Mouse (Mus musculus) heart, postnatal 4 days (tissue): ENCODE measurements at regions not wholly inside any gene's neighbourhood (a gene's known extent, or its start where the extent isn't known, plus 50 kb on each side); places are given as distances from the start of the nearest gene placed in this dataset.

Source experiments
- DNase-seq: peaks from one replicate; pipeline ENCODE4 v3.0.0; 2021

DNA sequence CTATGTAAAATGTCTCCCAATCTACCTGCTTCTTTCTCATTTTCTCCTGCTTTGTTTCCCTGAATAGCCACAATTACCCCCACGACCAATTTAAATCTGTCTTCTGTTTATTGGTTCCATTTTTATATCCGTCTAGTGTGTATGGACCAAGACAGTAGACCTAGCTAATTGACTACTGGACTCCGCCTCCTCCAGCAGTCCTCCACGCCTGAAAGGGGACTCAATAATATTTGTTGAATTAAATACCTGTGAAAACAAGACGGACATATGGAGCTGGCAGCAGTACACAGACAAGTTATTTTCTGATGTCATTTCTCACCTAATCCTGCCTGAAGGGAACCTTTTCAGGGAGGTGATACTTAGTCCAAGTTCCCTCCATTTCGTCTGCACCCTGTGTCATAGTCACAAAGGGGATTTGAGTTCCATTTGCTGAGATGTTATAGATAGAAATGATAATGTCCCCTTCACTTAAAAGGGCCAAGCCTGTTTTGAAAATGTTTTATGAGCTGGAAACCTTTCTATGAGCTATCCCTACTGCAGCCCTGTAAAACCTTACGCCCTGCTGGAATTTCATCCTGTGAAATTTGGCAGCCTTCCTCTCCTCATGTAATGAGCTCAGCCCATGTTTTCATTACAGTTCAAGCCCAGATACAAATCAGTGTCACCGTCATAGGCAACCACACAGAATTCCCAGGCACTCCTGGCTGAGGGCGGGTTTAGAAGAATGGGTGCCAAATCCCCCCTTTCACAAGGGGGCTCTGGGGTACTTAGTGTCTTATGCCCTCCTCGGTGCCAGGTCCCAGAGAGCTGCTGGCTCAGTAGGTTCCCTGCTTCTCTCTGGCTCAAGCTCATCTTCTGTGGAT, 391.1 kb upstream of the Id4 start:
- DNase-seq = peak; percentile 14

DNA sequence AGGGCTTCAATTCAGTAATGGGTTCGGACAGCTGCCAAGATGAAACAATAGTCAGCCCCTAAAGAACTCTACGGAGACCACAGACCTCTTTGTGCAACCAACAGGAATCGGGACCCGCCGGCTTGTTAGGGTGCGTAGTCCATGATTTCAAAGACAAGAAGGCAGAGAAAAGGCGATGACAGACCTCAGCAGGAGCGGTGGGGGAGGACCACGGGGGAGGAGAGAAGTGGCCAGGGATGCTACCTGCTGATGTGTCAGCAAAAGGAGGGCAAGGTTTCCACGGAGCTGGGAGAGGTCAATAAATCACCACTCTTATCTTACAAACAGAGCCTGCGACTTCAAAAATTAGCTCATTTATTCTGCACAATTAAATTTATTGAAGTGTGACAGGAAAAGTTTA, 388.4 kb upstream of the Id4 start:
- DNase-seq = no peak

GRCm38 (mm10) chr13:47892569-47892968, 368.5 kb upstream of the Id4 start:
- DNase-seq = no peak

DNA sequence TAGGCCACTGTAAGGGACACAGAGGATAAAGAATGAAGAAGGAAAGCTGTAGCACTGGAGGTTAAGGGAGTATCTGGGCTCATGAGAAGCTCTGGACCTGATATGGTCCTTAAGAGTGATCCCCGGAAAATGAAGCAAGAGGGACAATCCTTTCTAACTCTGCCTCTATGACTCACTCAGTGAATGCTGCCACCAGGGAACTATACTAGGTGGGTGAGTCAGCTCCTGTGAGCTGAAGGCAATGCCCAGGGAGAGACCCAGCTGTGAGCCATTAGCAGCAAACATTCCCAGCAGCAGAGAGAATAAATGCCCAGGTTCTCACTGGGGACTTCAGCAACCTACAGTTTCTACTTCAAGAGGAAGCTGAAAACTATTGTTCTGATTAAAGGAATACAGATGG, 366.7 kb upstream of the Id4 start:
- DNase-seq = no peak

GRCm38 (mm10) chr13:47895256-47895655, 365.8 kb upstream of the Id4 start:
- DNase-seq = no peak

- no peak for DNase-seq
Observed at GRCm38 (mm10) chr13:47896646-47897045, 364.4 kb upstream of the Id4 start.

DNA sequence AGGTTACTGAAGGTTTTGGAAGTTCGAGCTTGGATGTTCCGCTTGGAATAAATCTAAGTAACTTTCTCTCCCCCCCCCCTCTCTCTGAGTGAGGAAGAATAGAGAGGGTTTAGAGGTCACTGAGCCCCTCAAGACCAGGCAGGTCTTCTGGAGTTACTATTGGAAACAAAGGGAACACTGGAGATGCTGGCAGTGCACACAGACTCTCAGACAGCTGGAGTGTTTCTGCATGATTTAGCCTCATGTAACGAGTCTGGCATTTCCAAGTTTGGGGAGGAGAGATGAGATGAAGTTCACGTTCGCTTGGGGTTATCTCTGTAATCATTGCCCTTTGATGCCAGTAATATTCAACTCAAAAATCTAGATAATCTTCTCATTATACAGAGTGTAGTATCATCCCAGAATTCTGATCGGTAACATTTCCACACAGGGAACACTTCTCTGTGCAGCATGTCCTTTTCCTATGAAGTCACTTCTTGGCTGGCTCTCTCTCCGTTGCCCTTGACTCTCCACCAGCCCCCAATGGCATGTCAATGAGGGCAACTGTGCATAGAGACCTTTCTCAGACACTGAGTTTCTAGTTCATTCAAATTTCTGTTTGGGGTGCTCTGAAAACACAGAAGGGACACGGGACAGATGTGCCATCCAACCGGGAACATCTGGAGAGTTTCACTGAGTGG, 351.0 kb upstream of the Id4 start:
- no peak for DNase-seq

- DNase-seq = no peak
Observed at GRCm38 (mm10) chr13:47910531-47910910, 350.5 kb upstream of the Id4 start.

GRCm38 (mm10) chr13:47916456-47916855, 344.6 kb upstream of the Id4 start:
- peak; percentile 64 for DNase-seq

DNA sequence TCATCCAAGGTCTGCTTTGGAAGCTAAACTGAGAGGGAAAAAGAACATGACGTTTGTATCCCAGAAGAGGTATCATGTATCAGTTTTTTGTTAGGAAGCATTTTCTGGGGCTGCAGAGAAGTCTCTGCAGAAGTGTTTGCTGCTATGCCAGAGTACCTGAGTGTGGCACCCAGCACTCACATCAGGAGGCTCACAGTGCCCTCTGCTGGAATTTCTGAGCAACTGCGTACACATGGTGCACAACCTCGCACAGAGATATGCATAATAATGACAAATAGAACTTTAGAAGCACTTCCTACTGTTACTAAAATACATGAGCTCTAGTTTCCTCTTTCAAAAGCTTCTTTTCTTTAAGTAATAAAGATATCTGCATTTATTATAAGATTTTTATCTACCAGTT, 343.7 kb upstream of the Id4 start:
- DNase-seq = no peak

GRCm38 (mm10) chr13:47921044-47921443, 340.0 kb upstream of the Id4 start:
- DNase-seq = no peak

DNA sequence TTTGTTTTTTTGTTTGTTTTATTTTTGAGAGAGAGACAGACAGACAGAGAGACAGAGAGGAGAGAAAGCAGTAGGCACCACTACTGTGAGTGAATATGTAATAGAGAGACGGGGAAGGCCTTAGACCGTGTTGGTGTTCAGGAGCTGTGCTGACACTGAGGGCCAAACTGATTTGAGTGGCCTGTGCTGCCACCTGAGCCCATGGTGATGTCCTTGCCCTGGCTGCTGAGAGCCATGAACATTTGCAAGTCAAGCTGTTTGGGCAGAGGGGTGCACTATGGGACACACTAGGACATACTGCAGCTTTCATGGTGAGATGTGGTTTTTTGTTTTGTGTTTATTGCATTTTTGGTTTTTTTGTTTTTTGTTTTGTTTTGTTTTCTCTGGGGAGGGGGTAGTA, 320.3 kb upstream of the Id4 start:
- DNase-seq = no peak

- peak; percentile 11 for DNase-seq
Observed at GRCm38 (mm10) chr13:47942368-47942787, 318.6 kb upstream of the Id4 start.

GRCm38 (mm10) chr13:47943645-47944044, 317.4 kb upstream of the Id4 start:
- DNase-seq = no peak

DNA sequence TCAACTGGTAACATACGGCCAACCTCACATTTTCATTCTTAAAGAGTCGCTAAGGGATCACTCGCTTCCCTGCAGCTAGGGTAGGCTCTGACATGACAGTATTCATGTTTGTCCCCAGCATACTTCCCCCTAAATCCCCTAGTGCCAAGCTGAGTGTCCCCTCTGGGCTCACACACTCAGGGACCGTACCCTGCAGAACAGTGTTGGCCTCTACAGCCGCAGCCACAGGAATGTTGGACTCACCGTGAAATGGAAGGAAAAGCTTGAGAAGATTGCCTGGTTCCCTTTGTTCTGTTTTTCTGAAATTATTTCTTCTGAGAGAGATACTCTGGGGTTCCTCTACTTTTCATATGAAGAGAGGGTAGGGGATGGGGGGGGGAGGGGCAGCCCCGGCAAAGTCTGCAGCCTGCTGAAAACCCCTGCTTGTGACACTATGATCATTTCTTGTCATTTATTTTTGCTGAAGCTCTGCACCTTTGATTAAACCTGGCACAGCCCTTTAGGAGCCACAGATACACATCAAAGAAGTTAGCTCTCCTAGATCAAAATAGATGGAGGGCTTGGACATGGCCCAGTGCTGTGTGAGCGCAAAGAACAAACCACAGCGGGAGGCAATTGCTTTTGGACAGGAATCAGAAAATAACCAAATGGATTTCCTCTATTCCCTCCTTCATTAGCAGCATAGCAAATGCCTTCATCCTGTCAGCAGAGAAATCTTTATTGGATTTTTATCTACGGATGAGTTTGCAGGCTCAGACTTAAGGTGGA, 312.7 kb upstream of the Id4 start:
- no peak for DNase-seq

- no peak for DNase-seq
Observed at GRCm38 (mm10) chr13:47950456-47950855, 310.6 kb upstream of the Id4 start.

DNA sequence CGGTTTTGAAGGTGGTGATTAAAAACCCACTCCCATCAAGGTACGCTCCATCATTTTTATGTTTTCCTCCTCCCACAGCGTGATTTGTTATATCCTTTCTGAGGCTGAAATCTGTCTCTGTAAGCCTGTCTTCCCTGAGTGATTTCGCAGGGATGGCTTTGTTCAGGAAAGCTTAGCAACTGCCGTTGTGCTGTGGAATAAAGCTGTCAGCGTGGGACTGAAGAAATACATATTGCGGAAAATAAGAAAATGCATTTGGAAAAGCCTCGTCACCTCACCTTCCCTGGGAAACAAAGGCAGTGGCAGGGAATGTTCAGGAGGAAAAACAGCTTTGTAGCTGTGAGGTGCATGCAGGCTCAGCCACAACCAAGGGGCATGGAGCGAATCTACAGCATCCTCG, 310.0 kb upstream of the Id4 start:
- DNase-seq = no peak

DNA sequence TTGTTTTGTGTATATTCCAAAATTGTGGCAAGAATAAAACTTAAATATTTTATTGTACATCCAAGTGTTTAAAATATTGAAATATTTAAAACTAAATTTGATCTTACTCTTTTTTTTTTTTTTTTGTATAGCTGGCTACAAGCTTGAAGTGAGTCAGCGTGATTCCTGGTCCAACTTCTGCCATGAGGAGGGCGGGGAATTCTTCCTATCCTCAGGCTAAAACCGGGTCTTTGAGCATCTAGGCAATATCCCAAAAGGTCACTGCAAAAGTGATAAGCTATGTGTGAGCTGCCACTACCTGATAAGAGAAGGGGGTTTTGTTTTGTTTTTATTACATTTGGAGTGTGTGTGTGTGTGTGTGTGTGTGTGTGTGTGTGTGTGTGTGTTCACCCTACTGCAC, 308.1 kb upstream of the Id4 start:
- DNase-seq = no peak

GRCm38 (mm10) chr13:47953776-47954175, 307.3 kb upstream of the Id4 start:
- no peak for DNase-seq

DNA sequence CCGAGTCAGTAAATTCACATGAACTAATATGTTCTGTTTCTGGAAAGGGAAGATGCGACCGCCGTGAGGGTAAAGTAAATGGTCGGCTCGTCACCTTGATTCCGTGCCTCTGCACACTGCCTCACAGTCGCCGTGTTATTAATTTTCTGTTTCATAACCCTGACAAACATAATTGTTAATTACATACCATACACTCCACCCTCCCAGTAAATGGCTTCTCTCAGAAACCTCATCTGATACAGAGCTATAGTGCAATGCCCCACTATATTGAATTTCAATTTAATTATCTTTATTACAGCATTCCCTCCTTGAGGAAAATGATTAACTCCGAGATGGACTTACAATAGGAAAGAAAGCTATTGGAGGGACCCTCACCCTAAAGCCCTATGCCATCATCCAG, 305.5 kb upstream of the Id4 start:
- no peak for DNase-seq

GRCm38 (mm10) chr13:47957662-47958061, 303.4 kb upstream of the Id4 start:
- DNase-seq = no peak

DNA sequence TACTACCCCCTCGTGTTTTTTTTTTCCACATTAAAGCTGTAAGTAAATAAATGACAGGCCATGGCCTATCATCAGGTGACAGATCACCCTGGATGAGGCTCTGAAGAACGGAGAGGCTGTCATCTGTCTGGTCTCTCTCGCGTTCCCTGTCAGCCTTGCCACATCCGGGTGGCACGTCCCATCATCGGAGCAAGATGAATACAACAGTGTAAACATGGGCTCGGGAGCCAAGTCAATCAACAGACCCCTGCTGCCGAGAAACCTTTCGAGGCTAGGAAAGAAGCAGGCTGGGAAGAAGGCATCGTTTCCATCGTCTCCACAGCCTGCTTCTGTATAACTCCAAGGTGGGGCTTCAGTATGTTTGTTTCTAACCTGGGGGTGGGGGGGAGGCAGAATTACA, 286.8 kb upstream of the Id4 start:
- DNase-seq = no peak

- DNase-seq = peak; percentile 6
Observed at GRCm38 (mm10) chr13:47974756-47975515, 286.1 kb upstream of the Id4 start.
